Mouse (Mus musculus): ENCODE data around the gene Ugt1a8.
A peak's percentile ranks its signal among the peaks of the same experiment; 100 is the strongest.
"Not testable (repeated sequence)": the region's sequence is repeated elsewhere in the genome, so short reads cannot be mapped to it uniquely, and the experiment has no call there.

The Ugt1a8 gene

DNA sequence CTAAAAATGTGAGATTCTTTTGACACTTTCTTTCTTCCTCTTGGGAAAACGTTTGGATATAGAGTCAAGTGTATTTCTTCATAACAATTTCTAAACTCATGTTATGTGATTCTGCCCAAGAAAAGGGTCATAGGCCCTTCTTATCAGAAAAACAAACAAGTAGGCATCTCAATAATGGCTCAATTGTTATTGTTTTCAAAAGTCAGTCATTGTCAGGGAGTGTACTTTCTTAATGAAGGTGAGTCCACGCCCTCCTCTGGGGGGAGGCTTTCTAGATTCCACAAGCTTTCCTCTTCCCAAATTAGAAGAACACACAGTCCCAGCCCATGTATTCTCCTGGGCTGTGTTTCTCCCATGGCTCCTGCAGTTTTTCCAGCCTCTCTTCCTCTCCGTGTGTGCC, at the start of gene Ugt1a8:
Gene Ugt1a8 (plus strand): TSS at position 301 of the 400 bp plus-strand sequence.
- no peak for DNase-seq

DNA sequence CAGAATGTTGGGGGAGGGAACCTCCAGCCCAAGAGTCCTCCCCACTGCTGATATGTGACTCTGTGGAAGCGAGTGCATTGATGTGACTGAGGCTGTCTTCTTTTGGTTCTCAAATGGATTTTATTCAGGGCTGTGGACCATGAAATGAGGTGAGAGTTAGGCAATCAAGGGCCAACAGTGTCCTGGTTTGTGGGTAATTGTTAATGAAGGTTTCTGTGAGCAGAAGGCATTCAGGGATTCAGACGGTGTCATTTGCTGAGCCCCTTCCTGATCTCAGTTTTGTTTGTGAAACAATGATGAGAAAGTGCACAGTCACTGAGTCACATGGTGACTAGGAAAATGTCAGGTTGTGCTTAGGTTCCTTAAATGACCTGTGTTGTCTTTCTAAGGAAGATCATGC, 44.6 kb upstream of the Ugt1a8 start:
- DNase-seq = peak; percentile 36

DNA sequence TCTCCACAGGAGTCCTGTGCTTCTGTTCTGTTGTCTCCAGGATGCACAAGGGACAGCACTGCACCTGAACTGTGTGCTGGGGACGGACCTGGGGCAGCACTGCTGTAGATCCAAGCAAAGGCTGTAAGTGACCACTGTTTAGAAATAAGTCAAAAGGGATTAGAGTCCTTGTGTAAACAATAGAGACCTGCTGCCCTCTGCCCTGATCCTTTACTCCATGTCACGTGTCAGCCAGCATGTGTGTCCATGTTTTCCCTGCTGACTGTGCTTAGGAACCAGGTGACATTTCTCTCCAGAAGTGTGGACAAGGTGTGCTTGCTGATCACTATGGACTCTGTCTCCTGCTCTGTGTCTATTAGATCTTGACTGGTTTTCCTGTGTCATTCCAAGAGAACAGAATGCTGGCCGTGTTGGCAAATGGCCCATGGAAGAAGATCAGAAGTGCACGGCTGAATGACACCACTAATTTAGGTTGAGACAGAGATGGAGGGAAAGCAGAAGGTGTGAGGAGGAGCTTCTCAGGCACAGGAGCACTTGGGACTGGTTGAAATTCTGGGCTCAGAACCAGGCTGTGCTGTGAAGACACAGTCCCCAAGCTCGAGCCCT, 42.7 kb upstream of the Ugt1a8 start:
- DNase-seq = peak; percentile 10

DNA sequence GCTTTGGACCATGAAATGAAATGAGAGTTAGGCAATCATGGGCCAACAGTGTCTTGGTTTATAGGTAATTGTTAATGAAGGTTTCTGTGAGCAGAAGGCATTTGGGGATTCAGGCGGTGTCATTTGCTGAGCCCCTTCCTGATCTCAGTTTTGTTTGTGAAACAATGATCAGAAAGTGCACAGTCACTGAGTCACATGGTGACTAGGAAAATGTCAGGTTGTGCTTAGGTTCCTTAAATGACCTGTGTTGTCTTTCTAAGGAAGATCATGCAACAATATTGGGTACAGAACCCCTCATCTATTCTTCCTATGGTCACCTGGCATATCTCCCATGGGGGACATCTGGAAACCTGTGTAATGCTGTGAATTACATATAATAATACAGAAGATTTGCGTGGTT, 40.2 kb upstream of the Ugt1a8 start:
- DNase-seq = not testable (repeated sequence)

DNA sequence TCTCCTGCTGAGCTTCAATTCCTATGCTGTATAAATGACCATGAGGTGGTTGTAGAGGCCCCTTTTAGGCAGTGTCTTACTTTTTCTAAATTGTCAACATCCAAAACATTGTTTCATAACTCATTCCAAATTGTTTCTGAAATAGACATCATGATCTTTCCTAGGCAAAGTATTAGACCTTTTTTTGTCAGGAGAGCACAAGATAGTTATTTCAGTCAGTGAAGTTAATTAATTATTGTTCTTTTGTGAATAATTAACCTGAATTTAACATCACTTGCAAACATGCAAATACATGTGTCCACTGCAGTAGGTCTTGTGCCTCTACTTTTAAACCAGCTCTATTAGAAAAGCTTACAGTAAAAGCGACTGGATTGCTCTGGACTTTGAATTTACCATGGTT, 32.5 kb upstream of the Ugt1a8 start, which contains the start of gene Ugt1a10:
Gene Ugt1a10 (plus strand): TSS at position 301 of the 400 bp plus-strand sequence.
- DNase-seq = no peak

DNA sequence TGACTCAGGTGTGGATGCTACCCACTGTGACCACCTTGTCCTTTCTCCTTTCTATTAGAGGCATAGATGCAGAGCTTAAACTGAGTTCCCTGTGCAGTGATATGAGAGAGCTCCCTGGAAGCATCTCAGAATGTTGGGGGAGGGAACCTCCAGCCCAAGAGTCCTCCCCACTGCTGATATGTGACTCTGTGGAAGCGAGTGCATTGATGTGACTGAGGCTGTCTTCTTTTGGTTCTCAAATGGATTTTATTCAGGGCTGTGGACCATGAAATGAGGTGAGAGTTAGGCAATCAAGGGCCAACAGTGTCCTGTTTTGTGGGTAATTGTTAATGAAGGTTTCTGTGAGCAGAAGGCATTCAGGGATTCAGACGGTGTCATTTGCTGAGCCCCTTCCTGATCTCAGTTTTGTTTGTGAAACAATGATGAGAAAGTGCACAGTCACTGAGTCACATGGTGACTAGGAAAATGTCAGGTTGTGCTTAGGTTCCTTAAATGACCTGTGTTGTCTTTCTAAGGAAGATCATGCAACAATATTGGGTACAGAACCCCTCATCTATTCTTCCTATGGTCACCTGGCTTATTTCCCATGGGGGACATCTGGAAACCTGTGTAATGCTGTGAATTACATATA, 21.0 kb upstream of the Ugt1a8 start:
- DNase-seq = not testable (repeated sequence)

DNA sequence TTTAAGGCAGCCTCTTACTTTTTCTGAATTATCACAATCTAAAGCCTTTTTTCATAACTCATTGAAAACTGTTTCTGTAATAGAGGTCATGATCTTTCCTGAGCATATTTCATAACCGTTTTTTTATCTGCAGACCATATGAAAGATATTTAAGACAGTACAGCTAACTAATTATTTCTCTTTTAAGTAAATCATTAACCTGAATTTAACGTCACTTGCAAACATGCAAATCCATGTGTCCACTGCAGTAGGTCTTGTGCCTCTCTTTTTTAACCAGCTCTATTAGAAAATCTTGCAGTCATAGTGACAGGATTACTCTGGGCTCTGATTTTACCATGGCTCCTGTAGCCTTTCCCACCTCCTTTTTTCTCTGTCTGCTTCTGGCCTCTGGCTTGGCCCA, 17.1 kb upstream of the Ugt1a8 start, which contains the start of gene Ugt1a9:
Gene Ugt1a9 (plus strand): TSS at position 306 of the 400 bp plus-strand sequence.
- DNase-seq = no peak

DNA sequence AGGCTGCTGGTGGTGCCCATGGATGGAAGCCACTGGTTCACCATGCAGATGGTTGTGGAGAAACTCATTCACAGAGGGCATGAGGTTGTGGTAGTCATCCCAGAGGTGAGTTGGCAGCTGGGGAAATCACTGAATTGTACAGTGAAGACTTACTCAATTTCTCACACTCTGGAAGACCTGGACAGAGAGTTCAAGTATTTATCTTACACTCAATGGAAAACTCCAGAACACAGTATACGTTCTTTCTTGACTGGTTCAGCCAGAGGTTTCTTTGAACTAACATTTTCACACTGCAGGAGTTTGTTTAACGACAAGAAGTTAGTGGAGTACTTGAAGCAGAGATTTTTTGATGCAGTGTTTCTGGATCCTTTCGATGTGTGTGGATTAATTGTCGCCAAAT, 16.7 kb upstream of the Ugt1a8 start:
- no peak for DNase-seq

DNA sequence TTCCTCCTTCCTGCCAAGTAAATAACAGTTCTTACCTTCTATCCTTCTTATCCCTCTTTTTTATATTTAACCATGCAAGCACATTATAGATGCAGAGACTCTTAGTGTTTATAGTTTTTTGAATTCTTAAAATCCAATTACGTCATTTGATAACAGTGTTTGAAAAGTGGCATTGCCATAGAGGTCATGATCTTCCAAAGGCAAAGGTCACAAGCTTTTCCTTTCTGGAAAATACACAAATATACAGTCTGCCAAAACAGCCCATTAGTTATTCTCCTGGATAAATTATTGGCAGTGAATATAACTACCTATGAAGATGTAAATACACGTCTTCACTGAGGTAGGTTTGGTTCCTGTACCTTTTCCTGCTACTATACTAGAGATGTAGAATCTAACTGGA, 13.1 kb upstream of the Ugt1a8 start:
- no peak for DNase-seq

DNA sequence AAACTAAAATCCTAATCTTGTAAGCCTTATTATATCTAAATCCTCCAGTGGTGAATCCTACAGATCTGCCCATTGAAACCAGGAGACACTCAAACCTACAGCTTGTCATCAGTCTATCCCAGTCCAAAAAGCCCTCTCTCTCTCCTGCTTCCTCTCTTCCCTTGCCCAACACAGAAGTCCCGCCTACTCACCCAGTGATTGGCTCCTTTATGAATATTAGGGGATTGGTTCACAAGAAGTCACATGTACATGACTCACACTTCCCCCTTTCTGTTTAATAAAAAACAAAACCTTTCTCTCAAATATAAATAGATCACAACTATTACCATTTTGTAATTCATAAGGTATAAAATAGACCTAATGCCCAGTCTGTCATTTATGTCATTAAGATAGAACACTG, 10.5 kb upstream of the Ugt1a8 start:
- no peak for DNase-seq

DNA sequence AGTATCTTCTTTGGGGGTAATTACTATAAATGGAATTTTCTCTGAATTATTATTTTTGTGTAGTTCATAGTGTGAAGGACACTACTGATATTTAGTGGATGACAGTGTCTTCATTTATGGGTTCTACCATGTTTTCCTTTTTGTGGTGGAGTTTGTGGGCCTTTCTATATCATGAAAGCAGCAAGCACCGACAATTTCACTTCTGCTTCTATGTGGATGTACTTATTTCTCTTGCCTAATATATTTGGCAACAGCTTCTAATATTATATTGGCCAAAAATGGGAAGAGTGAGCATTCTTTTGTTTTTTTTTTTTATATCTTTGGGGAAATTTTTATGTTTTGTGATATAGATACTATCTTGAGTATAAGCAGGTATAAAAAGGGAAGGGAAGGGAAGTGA, 5.9 kb upstream of the Ugt1a8 start:
- DNase-seq = no peak

DNA sequence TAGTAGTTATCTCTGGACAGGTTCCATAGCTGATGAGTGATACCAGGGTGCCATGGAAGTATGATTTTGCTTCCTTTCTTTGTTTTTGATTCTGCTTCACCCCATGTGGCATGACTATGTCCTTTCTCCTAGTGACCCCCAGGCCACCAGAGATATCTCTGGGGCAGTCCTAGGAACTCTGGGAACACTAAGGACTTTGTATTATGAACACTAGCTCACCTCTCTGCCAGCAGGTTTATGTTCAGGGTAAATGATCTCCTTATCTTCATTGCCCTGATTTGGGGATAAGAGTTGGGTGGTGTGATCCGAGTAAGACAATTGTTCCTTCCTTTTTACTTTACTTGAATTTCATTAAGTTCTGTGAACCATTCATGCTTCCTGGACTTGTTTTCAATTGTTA, 1.5 kb upstream of the Ugt1a8 start:
- DNase-seq = no peak

DNA sequence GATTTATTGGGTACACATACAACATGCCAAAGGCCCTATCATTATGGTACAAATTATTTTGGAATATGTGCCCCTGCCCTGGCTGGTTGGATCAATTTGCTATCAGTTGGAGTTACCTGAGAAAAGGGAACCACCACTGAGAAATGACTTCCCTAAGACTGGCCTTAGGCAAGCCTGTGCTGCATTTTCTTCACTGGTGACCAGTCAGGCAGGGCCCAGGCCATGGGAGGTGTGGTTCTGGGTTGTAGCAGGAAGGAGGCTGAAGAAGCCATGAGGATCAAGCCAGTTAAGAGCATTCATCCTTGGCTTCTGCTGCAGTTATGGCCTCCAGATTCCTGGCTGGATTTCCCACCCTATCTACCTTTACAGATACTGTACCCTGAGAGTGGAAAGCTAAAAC, 4.7 kb downstream of the Ugt1a8 start:
- DNase-seq = no peak

DNA sequence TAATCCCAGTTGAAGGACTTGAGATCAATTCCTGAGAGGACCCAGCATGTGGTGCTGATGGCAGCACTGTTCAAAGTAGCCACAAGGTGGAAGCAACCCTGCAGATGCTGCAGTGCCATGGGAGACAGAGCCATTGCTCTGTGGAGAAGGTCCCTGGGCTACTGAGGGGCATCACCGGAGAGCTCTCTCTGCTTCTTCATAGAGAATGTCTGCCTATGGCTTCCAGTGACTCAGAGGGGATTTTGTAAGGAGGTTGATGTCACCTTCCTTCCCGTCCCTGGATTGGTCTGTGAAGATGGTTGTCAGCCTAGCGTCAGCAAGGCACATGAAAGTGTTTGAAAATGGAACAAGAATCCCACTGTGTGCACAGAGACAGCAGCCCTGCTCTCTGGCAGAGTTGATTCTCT, 6.7 kb downstream of the Ugt1a8 start:
- DNase-seq = peak; percentile 30

DNA sequence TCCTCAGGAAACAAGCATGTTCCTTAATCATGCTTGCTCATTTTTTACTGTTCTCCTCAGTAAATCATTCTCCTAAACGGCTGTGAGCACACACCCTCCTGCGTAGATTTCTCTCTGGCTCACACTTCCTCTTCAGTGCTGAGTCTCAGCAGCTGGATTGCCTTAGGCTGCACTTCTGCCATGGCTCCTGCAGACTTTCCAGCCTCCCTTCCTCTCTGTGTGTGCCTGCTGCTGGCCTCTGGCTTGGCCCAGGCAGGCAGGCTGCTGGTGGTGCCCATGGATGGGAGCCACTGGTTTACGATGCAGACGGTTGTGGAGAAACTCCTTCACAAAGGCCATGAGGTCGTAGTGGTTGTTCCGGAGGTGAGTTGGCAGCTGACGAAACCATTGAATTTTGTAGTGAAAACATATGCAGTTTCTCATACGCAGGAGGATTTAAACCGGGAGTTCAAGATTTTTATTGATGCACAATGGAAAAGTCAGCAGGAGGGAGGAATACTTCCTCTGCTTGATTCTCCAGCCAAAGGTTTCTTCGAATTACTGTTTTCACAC, 7.4 kb downstream of the Ugt1a8 start, which contains the start of gene Ugt1a7c:
Gene Ugt1a7c (plus strand): TSS at position 122 of the 552 bp plus-strand sequence.
- DNase-seq = peak; percentile 21

DNA sequence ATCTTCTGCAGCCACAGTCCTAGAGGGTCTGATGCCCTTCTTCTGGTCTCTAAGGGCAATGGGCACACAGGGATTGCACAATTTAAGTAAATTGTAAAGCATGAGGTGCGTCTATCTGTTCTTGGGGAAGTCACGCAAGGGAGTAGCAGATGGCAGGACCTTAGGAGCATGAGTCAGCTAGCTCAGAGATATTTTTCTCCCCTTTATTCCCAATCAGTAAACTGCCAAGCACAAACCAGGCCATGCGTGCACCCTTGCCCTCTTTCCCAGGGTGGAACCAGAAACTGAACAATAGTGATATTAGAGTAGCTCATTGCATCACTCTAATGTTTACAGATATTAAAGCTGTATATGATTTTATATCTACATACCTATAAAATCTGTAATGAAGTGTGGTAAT, 10.9 kb downstream of the Ugt1a8 start:
- not testable (repeated sequence) for DNase-seq

DNA sequence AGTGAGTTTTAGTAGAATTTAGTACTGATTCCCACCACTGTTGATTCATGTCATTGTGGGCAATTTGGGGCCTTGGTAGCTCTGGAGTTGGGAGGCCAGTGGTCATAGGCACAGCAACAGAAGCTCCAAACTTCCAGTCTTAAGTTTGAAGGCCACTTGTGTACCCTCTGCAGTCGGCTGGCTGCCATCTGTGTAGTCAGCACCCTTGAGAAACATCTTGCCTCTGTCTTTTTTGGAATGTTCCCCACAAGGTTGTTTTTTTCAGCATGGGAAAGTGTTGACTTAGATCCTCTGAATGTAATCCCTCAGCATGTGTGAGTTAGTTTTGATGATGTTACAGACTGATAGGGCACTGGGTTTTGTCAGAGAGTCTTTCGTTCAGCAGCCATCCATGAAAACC, 12.1 kb downstream of the Ugt1a8 start:
- not testable (repeated sequence) for DNase-seq

DNA sequence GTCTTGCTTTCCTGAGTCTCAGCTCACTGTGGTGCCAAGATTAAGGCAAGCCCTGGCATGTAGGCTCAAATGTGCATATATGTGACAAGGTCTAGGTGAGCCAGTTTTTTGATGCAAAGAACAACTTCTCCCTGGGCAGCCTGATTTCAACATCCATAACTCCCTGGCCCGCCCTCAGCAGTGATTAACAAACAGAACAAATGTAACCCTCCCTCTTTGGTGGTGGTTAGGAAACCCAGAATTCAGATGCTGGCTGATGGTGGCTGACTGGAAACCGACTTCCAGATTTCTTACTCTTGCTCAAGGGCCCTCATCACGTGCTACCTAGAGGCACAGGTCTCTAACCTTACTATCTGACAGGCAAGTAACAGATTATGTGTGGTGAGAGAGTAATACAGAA, 15.4 kb downstream of the Ugt1a8 start, which contains the start of gene Ugt1a6b:
Gene Ugt1a6b (plus strand): TSS at position 234 of the 400 bp plus-strand sequence.
- DNase-seq = not testable (repeated sequence)

DNA sequence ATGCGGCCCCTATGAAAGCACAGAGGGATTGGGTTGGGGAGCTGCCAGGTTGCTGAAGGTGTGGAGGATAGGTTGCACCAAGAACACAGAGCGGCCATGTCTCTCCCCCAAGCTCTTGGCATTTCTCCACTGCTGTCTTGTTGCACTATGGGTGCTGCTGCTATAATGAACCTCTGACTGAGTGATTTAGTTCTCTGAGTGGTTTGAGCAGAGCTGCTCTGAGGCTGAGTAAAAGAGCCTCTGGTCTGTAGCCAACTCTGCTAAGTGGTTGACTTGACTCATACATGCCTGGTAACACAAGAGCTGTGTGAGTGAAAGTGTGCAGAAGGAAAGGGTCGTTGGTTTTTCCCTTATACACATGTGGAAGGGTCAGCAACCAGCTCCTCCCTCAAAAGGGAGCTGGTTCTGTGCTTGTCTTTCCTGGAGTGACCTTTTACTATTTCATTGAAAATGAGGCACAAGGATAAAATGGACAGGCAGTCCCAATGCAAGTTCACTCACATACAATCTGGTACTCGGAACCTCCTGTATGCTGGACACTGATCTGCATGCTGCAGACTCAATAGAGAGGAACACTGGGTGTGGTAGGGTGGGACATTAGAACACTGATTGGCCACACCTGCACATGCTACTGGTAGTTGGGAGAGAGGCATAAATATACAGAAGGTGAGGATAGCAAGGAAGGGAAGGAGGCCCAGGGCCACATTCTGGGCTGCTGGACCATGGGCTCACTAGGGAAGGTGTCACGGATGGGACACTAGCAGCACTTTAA, 16.3 kb downstream of the Ugt1a8 start:
- not testable (repeated sequence) for DNase-seq

DNA sequence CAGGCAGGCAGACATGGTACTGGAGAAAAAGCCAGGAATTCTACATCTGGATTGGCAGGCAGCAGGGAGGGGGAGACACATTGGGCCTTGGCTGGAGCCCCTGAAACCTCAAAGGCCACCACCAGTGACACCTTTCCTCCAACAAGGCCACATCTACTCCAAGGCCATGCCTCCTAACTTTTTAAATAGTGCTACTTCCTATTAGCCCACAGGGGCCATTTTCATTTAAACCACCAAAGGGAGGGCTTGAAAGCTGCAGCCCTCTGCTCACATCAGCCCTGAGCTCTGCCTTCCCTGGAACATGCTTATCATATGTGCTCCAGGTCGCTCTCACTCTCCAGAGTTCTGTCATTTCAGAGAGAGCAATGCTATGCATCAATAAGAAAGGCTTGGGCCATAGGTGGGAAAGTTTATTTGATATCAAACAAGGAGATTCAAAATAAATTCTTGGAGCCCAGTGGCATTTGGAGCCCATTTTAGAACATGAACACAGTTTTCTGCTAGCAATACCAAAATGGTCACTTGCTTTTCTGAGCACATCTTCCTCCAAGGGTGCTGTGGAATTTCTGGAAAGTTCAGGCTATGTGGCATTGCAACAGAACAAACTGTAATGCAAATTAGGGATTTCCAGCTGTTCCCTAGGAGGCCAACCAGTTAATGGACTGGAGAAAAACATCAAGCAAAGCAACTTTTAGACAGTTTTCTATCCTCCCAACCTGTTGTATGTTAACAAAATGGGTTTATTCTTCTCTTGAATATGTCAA, 17.2 kb downstream of the Ugt1a8 start:
- no peak for DNase-seq

DNA sequence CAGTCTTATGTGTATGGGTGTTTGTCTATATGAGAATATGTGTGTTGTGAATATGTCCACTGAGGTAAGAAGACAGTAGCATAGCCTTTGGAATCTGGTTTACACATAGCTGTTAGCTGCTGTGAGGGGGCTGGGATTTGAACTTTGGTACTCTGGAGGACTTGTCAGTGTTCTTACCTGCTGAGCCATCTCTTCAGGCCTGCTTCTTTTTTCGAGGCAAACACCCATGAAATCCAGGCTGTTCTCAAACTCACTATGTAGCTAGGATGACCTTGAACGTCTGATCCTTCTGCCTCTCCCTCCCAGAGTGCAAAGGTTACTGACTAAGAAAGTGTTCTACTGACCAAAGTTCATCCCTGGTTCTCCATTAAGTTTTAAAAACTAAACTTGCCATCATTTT, 18.0 kb downstream of the Ugt1a8 start:
- DNase-seq = peak; percentile 59

DNA sequence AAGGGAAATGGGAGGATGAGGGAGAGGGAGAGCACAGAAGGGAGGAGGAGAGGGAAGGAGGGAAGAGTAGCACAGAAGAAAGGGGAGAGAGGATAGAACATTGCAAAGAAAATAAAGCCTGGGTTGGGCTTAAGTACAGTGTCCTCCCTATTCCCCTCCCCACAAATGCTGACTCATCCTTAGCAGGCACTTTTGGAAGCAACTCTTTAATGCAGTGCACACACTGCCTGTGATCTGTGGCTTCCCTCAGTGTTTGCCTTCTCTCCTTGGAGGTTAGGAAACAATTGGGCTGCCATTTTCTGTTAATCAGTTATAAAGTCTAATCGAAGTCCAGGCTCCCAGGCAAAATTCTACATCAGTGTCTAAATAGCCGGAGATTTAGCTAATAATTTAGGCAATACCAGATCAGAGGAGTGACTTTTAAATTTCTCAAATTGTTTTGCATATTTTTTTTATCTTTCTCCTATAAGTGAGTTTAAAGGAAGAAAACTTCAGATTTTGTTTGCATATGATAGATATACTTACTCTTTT, 21.5 kb downstream of the Ugt1a8 start:
- not testable (repeated sequence) for DNase-seq
